Mouse (Mus musculus): ENCODE measurements around the gene Snrk. TPM values are rescaled to one million over a fixed set of nuclear protein-coding genes. Genes with fewer than 3 reads are reported as not detected.
A peak's percentile ranks its signal among the peaks of the same experiment; 100 is the strongest.

The Snrk gene
- polyA plus RNA-seq, 1 experiment from 2014 or later, result 57.8 TPM

DNA sequence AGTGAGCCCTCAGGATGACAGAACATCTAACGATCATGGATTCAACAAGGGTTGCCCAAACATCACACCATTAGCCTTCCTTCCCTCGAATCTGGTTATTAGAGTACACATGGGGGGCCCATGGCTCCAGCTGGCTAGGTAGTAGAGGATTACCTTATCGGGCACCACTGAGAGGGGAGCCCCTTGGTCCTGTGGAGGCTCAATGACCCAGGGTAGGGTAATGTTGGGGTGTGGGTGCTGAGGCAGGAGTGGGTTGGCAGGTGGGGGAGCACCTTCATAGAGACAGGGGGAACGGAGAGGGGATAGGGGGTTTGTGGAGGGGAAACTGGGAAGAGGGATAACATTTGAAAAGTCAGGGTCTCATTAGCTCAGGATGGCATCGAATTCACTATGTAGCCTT, 6.1 kb upstream of the Snrk start:
- Histone ChIP-seq H3K4me2 (replicated peaks) (no peak overlapping the region), H3K4me3 (no peak overlapping the region), H3K4me1 (no peaks in the 10 kb centered on the region), H3K9ac (no peak overlapping the region), H3K9me3 (replicated peaks) (no peaks in the 10 kb centered on the region), H3K27ac (no peak overlapping the region), H3K36me3 (no peaks in the 10 kb centered on the region), H3K27me3 (no peaks in the 10 kb centered on the region)
- ATAC-seq (ENCODE audit: low FRiP score), result no peak
- 90% methylated on average over 5 of the region's 5 CpGs for WGBS

DNA sequence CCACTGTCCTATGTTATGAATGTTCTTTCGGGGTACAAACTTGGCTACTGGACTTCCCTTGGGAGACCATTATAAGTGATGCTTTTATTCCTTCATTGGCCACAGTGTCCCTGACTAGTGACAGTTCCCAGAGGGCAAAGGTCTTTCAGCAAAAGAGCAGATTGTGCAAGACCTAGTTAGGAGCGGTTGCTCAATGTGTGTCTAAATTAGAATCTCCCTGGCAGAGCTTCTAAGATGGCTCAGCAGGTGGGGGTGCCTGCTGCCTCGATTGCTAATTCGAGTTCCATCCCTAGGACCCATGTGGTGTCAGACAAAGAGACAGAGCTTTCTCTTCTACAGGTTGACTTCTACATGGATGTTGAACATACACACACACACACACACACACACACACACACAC, 1.5 kb upstream of the Snrk start:
- Histone ChIP-seq H3K9me3 (replicated peaks) (no peaks in the 10 kb centered on the region), H3K36me3 (no peaks in the 10 kb centered on the region), H3K9ac (no peak overlapping the region), H3K4me3 (no peak overlapping the region), H3K4me1 (peaks cover 8% of the 10 kb centered on the region), H3K4me2 (replicated peaks) (no peak overlapping the region), H3K27ac (no peak overlapping the region), H3K27me3 (no peaks in the 10 kb centered on the region)
- ATAC-seq (ENCODE audit: low FRiP score), result no peak
- WGBS, result 64% methylated on average over 4 of the region's 4 CpGs

DNA sequence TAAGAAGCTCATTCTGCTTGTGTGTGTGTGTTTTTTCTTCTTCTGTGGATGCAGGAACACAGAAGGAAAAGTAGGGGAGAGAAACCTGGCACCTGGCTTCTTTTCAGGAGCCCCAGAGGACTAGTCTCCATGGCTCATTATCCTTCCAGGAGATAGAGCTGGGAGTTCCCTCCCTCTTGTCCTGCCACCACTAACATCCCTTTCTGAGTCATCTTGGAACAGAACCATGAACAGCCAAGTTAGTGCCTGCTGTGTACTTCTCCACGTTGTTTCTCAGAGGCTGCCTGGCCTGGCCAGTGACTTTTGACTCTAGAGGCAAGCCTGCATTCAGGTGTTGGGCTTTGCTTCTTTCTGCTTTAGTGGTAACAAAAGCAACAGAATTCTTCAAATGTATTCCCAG, 707 bp upstream of the Snrk start:
- no peak overlapping the region for H3K4me2 ChIP-seq (replicated peaks)
- H3K27me3 ChIP-seq, result no peaks in the 10 kb centered on the region
- no peak overlapping the region for H3K9ac ChIP-seq
- H3K27ac ChIP-seq, result no peak overlapping the region
- ATAC-seq (ENCODE audit: low FRiP score), result no peak
- WGBS, result 60% methylated on average over 1 of the region's 1 CpGs
- H3K4me1 ChIP-seq, result peaks cover 8% of the 10 kb centered on the region
- H3K4me3 ChIP-seq, result no peak overlapping the region
- no peaks in the 10 kb centered on the region for H3K36me3 ChIP-seq
- H3K9me3 ChIP-seq (replicated peaks), result no peaks in the 10 kb centered on the region

DNA sequence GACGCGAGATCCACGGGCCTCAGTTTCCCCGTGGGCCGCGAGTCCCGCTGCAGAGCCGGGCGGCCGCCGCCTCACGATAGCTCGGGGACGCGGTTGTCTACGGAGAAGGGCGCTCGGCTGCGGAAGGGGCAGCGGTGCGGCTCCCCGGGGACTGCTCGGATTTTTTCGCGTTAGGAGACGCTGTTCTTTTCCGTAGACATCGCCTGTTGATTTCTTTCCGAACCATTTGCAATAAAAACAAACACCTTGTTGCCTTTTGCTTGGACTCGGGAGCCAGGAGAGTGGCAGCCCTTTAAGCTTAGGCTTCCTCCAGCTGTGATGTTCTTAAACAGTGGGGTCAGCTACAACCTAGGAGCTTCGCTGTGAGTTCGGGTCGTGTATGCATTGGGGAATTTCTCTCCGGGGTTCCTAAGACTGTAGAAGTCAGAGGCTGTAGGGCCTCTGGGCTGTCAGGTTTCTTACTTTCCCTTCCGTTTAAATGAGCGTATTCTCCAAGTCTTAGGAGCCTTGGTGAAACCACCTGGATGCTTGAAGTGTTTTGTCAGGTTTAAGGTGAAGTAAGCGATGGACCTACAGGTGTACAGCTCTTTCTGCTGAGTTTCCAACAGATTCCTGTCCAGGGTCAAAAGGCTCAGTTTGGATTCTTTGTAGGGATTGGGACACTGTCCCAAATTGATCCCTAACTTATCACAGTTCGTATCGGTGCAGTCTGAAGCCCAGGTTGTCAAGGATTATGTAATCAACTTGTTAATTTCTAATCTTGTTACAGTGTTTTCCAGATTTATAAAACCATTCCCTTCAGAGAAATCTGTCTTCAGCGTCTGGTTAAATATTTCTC, 845 bp downstream of the Snrk start:
- Histone ChIP-seq H3K36me3 (no peaks in the 10 kb centered on the region), H3K9ac (peak overlapping the region; percentile 98), H3K4me2 (replicated peaks) (peak overlapping the region; percentile 84), H3K27ac (peak overlapping the region; percentile 93), H3K9me3 (replicated peaks) (no peaks in the 10 kb centered on the region), H3K27me3 (no peaks in the 10 kb centered on the region), H3K4me3 (peak overlapping the region; percentile 91), H3K4me1 (peaks cover 8% of the 10 kb centered on the region)
- WGBS, result 5% methylated on average over 40 of the region's 40 CpGs
- ATAC-seq (ENCODE audit: low FRiP score), result peak; percentile 63

DNA sequence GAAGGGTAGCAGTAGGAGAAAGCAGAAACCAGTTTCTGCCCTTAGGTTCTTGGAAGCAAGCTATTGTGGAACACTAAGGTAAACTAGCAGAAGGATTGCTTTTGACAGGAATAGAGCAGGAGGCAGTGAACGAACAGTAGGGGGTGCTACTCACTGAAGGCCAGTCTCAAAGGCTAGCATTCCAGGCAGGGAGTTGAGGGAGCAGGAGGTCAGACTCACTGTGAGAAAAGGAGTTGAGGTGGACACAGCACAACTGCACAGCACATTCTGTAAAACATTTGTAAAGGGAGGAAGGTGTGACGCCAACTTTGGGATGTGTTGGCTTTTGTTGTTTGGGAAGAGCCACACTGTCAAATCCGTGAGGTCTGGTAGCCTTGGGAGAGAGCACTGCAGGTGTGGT, 3.0 kb downstream of the Snrk start:
- H3K9ac ChIP-seq, result 0 out of 2 replicates have a peak overlapping the region, but pooled peaks have one; percentile 5
- no peak overlapping the region for H3K27ac ChIP-seq
- H3K4me3 ChIP-seq, result no peak overlapping the region
- no peaks in the 10 kb centered on the region for H3K36me3 ChIP-seq
- H3K4me2 ChIP-seq (replicated peaks), result no peak overlapping the region
- 37% methylated on average over 3 of the region's 3 CpGs for WGBS
- ATAC-seq (ENCODE audit: low FRiP score), result no peak
- H3K4me1 ChIP-seq, result peaks cover 8% of the 10 kb centered on the region
- no peaks in the 10 kb centered on the region for H3K9me3 ChIP-seq (replicated peaks)
- H3K27me3 ChIP-seq, result no peaks in the 10 kb centered on the region

DNA sequence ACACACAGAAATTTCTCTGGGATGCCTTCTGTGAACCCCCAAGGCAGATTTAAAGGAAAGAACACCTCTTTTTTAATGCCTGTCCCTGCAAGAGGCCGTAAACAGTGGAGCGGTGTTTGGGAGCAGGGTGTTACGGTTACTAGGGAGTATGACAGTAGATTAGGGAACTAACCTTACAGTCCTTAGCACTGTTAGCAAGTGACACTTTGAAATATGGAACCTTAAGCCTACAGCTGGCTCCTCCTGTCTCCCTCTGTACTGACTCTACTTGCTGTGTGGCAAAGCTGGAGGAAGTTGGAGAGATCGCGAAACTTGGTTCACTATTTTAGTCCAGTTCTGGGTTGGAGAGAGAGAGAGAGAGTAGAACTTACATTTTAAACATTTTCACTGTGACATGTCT, 5.0 kb downstream of the Snrk start:
- no peak overlapping the region for H3K4me3 ChIP-seq
- H3K4me2 ChIP-seq (replicated peaks), result no peak overlapping the region
- no peak overlapping the region for H3K9ac ChIP-seq
- no peaks in the 10 kb centered on the region for H3K27me3 ChIP-seq
- no peaks in the 10 kb centered on the region for H3K36me3 ChIP-seq
- WGBS, result 94% methylated on average over 5 of the region's 5 CpGs
- no peak for ATAC-seq (ENCODE audit: low FRiP score)
- H3K27ac ChIP-seq, result no peak overlapping the region
- H3K4me1 ChIP-seq, result peaks cover 14% of the 10 kb centered on the region
- no peaks in the 10 kb centered on the region for H3K9me3 ChIP-seq (replicated peaks)

DNA sequence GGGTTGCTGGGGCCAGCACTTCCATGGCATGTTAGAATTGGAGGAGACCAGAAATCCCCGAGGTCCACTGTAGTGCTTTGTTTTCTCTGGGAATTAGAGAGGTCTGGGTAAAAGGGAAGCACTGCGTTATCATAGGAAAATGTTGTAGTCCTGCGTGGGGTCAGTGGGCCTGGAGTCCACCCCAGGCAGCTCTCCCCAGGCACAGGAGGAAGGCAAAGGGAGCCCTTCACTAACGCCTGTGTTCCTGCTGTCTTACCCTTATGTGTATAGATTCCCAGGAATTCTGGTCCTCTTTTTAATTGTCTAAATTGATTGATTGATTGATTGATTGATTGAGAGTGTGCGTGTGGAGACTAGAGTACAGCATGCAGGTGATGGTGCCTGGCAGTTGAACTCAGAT, 6.1 kb downstream of the Snrk start:
- WGBS, result 49% methylated on average over 5 of the region's 5 CpGs
- Histone ChIP-seq H3K9me3 (replicated peaks) (no peaks in the 10 kb centered on the region), H3K4me1 (peaks cover 10% of the 10 kb centered on the region), H3K27me3 (no peaks in the 10 kb centered on the region), H3K4me2 (replicated peaks) (no peak overlapping the region), H3K4me3 (no peak overlapping the region), H3K9ac (no peak overlapping the region), H3K27ac (no peak overlapping the region), H3K36me3 (no peaks in the 10 kb centered on the region)
- ATAC-seq (ENCODE audit: low FRiP score), result no peak

DNA sequence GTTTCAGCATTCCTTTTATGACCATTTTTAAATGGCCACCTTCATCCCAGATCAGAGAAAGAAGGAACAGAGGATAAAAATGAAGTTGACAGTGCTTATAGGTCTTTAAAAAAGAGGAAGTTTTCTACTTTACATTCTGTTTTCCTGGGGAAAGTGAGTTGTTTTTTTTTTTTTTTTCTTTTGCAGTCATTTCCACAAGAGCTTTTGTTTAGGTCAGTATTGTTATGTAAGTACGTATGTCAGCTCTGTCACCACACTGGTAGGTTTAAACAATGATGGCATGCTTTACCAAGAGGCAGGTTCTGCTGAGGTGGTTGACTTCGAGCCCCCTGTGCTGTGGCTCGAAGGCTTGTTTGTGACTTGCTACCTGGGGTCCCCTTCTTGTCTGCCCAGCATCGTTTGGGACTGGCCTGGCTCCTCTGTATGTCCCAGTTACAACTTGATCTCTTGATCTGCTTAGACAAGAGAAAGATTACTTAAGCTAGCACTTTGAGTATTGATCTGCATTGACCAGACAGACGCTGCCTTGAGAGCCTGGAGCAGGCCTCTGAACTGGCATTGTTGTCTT, 8.7 kb downstream of the Snrk start:
- H3K4me2 ChIP-seq (replicated peaks), result no peak overlapping the region
- WGBS, result 32% methylated on average over 5 of the region's 5 CpGs
- H3K4me1 ChIP-seq, result peaks cover 11% of the 10 kb centered on the region
- no peak overlapping the region for H3K27ac ChIP-seq
- no peak overlapping the region for H3K9ac ChIP-seq
- H3K36me3 ChIP-seq, result no peaks in the 10 kb centered on the region
- ATAC-seq (ENCODE audit: low FRiP score), result no peak
- no peak overlapping the region for H3K4me3 ChIP-seq
- no peaks in the 10 kb centered on the region for H3K27me3 ChIP-seq
- no peaks in the 10 kb centered on the region for H3K9me3 ChIP-seq (replicated peaks)

DNA sequence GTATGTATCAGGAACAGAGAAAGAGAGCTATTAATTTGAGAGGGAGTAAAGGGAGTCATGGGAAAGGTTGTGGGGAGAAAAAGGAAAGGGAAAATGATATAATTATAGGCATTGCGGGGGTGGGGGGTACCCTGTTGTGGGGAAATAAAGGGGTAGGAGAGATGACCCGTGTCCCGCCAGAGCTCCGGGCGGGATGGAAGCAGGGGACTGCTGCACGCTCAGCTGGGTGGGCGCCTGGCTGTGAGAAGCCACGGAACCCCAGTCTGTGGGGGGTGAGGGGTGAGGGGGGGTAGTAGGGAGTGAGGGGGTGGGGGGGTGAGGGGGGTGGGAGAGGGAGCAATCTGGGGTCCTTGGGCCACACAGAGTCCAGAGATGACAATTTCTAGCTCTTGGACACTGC, 9.7 kb downstream of the Snrk start:
- WGBS, result 68% methylated on average over 7 of the region's 8 CpGs
- no peak for ATAC-seq (ENCODE audit: low FRiP score)

DNA sequence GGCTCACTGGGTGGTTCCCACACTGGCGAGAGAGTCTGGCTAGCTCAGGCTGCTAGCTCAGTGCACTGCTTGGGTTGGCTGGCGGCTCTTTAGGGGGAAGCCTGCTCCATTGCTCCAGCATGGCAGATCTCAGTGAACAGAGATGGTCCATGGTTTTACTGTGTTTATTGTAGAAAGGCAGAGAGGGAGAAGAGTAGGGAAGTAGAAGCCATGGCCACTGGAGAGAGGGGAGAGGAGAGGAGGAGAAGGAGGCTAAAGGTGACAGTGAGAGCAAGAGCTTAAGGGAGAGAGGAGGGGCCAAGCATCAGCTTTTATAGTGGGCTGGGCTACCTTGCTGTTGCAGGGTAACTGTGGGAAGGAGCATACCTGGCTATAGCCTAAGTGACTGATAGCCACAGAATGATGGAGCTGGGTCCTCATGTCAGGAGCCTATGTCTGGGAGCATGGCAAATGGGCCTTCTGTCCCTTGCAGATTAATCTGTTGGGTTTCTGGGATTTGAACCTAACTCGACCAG, 10.3 kb downstream of the Snrk start:
- Histone ChIP-seq H3K27ac (no peak overlapping the region), H3K4me2 (replicated peaks) (no peak overlapping the region), H3K4me3 (no peak overlapping the region), H3K27me3 (no peaks in the 10 kb centered on the region), H3K9ac (no peak overlapping the region), H3K4me1 (peaks cover 12% of the 10 kb centered on the region), H3K36me3 (no peaks in the 10 kb centered on the region), H3K9me3 (replicated peaks) (no peaks in the 10 kb centered on the region)
- no peak for ATAC-seq (ENCODE audit: low FRiP score)
- WGBS, result 69% methylated on average over 3 of the region's 3 CpGs

More for the DNA sequence above, 9.7 kb downstream of the Snrk start:
- Histone ChIP-seq H3K27me3 (no peaks in the 10 kb centered on the region), H3K4me3 (no peak overlapping the region), H3K9ac (no peak overlapping the region), H3K4me1 (peaks cover 12% of the 10 kb centered on the region), H3K27ac (no peak overlapping the region), H3K4me2 (replicated peaks) (no peak overlapping the region), H3K9me3 (replicated peaks) (no peaks in the 10 kb centered on the region), H3K36me3 (no peaks in the 10 kb centered on the region)

DNA sequence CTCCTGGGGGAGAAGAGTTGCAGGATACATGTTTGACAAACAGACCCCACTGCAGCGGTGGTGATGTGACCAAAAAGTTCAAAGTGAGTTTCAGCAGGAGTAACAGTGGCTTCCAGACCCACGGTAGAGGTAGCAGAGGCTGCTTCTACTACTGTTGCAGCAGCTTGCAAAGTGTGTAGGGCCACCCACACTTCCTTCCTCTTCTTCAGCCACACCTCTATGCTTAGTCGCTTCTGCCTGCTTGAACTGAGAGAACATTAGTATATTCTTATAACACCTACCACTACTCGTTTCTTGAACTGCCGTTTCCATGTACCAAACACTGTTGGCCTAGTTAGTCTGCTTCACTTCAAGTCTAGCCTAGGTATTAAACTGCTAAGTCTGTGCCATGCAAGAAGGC, 11.6 kb downstream of the Snrk start:
- ATAC-seq (ENCODE audit: low FRiP score), result no peak
- Histone ChIP-seq H3K27ac (no peak overlapping the region), H3K4me1 (peaks cover 12% of the 10 kb centered on the region), H3K36me3 (no peaks in the 10 kb centered on the region), H3K27me3 (no peaks in the 10 kb centered on the region), H3K9me3 (replicated peaks) (no peaks in the 10 kb centered on the region), H3K4me3 (no peak overlapping the region), H3K9ac (no peak overlapping the region), H3K4me2 (replicated peaks) (no peak overlapping the region)
- whole genome bisulfite sequencing, result 78% methylated on average over 5 of the region's 5 CpGs

DNA sequence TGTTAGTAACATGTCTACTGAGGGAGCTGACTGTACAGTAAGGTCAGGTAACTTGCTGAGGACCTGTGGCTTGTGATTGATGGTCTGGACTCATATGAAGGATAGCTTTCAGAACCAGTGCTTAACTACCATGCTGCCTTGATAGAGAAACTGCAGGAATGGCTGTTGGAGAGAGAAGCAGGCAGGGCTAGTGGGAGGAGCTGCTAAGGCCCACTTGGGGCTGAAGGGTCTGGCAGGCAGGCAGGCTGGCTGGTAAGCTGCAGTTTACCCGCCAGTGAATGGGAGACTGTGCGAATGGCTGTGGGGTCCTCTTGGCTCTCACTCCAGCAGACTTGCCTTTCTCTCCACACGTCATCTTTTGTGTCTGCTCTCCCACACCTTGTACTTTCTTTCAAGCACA, 13.6 kb downstream of the Snrk start:
- Histone ChIP-seq H3K4me3 (no peak overlapping the region), H3K9ac (no peak overlapping the region), H3K27me3 (no peaks in the 10 kb centered on the region), H3K36me3 (0 out of 2 replicates have a peak, but pooled peaks cover 4% of the 10 kb centered on the region), H3K4me2 (replicated peaks) (no peak overlapping the region), H3K4me1 (peaks cover 12% of the 10 kb centered on the region), H3K9me3 (replicated peaks) (no peaks in the 10 kb centered on the region), H3K27ac (no peak overlapping the region)
- ATAC-seq (ENCODE audit: low FRiP score), result no peak
- 51% methylated on average over 3 of the region's 3 CpGs for WGBS

DNA sequence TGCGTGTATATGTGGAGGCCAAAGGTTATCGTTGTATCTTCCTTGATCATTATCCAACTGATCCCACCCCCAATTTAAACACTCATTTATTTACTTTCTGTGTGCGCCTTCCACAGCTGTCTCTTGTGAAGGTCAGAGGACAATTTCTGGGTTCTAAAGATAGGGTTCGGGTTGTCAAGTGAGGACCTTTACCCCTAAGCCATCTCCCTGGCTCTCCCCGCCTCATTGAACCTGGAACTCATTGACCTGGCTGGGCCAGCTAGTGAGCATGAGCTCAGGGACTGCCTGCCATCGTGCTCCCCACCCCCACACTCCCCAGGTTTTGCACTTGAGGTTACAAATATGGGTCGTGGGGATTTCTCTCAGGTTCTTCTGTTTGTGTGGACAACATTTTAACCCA, 15.1 kb downstream of the Snrk start:
- H3K4me2 ChIP-seq (replicated peaks), result no peak overlapping the region
- no peak for ATAC-seq (ENCODE audit: low FRiP score)
- no peak overlapping the region for H3K4me3 ChIP-seq
- 82% methylated on average over 7 of the region's 7 CpGs for WGBS
- H3K9ac ChIP-seq, result no peak overlapping the region
- H3K27ac ChIP-seq, result no peak overlapping the region
- H3K4me1 ChIP-seq, result peaks cover 6% of the 10 kb centered on the region
- H3K27me3 ChIP-seq, result no peaks in the 10 kb centered on the region
- peaks cover 6% of the 10 kb centered on the region; the same call in 1 of the 2 replicates for H3K36me3 ChIP-seq
- H3K9me3 ChIP-seq (replicated peaks), result no peaks in the 10 kb centered on the region

Data from hindbrain, embryonic 12.5 days (tissue).